Mouse (Mus musculus): ENCODE results near the gene Ankrd60.

Ankrd60 gene

DNA sequence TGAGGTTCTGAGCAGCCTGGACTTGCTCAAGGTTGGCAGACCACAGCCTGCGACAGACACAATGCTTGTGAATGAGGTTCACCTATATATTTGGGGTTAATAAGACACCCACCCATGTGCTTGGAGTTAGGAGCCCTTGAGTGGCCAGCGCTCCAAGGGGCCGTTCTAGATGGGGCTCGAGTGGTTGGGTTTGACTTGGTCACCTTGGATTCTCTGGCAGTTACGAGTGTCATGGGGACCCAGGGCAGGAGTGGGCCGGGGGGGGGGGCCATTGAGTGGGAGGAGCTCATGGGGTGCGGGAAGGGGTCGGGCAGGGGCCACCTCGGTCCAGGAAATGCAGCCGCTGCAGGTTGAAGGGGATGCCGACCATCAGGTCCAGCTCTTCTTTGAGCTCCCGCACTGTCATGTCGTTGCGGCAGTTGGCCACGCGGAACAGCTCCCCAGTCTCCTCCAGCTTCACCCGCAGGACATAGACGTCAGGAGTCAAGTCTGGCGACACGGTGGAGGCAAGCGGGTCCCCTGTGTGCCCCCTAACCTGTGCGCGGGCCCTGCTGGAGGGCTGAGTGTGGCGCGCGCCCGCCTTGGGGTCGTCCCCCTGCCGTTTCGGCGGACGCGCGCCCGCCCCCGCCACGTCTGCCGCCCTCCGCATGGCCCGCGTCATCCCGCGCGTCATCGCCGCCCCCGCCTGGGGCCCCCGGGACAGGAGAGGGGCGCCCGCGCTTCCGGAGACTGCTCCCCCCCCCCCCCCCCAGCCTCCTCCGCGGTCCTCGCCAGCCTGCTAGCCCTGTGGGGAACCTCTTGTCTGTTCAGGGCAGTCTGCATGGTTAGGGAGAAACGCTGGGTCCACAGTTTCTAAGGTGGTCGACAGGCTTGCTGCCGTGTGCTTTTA is at the start of gene Ankrd60:
TSS of gene Ankrd60 (minus strand) at position 697 of the 889 bp plus-strand sequence.
- no peak for DNase-seq

- no peak for DNase-seq
Observed at GRCm38 (mm10) chr2:173625786-173626185, 47.6 kb upstream of the Ankrd60 start.

DNA sequence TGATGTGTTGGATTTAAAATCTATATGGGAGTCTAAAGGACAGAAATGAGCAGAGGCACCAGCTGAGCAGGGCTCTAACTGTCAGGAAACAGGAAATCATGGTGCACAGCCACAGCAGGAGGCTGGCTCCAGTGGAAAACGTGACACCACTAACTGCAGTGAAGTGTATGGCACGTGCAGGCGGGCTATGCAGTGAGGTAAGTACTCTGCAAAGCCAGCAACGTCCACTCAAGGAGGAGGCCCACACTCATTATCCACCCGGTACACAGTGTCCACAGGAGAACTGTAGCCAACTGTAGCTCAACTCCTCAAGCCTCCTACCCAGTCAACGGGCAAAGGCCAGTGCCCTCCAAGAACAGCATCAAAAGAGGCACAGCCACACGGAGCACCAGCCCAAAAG is 46.5 kb upstream of the Ankrd60 start:
- DNase-seq: no peak

GRCm38 (mm10) chr2:173622173-173622601 is 44.0 kb upstream of the Ankrd60 start:
- peak; percentile 7 for DNase-seq

GRCm38 (mm10) chr2:173620645-173621044 is 42.5 kb upstream of the Ankrd60 start:
- DNase-seq: no peak

DNA sequence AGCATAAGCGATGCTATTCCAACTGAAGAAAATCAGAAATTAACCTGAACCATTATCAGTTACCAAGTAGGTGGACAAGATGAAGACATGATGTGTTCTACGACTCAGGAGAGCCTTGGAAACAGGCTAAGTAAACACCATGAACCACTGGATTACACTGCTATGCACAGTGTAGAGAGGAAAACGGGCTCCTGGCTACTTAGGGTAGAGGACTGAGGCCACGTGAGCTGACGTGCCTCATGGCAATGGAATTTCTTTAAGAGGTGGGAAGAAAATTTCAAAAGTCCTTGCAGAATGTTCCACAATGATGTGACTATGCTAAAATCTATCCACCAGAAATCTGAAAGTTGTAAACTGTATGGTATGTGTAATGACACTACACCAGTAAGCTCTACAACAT is 41.0 kb upstream of the Ankrd60 start:
- no peak for DNase-seq

GRCm38 (mm10) chr2:173616156-173616555 is 38.0 kb upstream of the Ankrd60 start:
- DNase-seq: no peak

- no peak for DNase-seq
Observed at GRCm38 (mm10) chr2:173615378-173616081, 37.4 kb upstream of the Ankrd60 start.

GRCm38 (mm10) chr2:173608020-173608958 is 30.1 kb upstream of the Ankrd60 start:
- DNase-seq: no peak

DNA sequence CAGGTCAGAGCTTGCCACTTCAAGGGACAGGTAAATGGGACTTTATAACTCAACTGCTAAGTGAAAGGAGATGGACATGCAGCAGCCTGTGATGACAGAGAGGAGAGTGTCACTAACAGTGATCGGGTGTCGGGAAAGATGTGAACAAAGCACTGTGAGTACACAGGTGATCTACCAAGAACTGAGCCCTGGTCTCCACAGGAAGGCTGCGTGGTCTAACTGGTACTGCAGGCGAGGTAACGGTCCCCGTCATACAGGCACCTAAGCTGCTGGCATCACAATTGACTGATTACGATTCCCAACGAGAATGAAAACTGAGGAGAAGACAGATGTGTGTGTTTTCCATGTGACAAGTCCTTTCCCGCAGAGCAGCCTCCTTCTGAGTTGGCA is 28.2 kb upstream of the Ankrd60 start:
- DNase-seq: no peak

DNA sequence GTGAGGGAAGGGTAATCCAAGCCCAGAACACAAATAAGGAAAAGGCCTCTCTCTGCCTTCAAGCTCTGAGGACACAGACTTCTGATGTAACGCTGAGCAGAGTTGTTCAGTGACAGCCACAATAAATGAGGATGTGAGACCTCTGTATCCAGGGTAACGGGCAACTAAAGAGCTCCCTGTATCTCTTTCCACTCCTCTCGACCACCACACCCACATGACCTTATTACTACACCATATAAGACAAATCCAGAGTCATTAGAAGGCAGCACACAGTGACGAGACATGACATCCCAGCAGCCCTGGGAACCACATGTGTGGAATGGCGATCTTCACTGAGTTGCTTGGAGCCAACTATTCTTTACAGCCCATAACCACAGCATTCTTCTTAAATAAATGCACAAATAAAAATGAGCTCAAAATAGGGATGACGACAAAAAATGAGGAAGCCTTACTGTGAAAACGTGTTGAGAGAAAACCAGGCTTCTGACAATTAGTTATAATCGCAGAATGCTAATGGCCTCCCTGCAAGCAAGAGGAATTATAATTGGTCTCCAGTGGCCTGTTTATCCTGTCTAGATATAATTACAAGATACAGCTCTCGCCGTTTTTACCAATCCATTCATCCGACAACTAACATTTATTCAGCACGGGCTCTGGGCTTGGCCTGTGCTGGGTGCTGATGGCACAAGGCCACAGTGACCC is 27.7 kb upstream of the Ankrd60 start:
- DNase-seq: no peak

DNA sequence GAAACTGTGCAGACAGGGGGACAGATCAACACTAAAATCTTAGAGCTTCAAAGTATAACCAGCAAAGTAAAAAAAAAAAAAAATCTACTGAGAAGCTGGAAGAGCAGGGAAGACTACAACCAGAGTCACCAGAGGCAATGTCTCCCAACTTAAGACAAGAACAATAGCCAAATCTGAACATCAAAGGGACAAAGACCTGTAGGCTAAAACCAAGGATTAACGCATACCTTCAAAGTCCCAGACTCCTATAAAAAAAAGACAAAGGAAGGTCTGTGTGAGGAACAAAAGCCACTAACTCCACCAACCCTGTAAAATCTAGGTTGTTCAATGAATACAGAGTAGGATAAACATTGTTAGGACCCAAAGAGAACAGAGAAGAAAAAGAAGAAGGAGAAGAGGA is 23.7 kb upstream of the Ankrd60 start:
- DNase-seq: no peak

GRCm38 (mm10) chr2:173595374-173595781 is 17.2 kb upstream of the Ankrd60 start:
- no peak for DNase-seq

DNA sequence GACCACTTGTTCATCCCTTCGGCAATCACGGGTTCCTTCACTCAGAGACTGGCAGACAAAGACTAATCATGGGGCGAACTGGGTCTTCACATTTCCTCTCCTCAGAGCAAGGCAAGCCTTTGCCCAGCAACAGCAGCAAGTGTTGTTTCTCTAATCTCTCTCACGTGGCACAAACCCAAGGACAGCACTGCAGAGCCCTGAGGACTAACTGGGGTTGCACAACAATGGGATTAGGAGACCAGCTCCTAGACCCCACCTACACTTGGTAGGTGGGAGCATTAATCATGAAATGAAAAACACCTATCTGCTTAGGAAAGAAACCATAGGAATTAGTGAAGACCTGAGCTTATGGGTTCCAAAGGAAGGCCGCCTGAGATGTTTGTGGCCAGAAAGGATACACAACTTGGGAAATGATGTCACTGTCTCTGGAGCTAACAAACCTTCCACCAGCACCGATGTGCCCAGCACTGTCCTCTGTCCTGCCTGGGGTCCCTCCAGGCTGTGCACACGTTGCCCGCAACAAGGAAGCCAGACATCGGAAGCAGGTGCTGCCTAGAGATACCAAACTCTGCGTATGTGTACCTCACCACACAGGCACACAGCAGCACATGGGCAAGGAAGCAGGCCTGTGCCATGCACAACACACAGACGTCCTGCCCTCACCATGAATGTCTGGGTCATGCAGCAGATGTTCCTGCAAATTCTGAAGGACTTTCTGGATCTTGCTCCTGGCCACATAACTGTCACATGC is 16.3 kb upstream of the Ankrd60 start:
- no peak for DNase-seq

DNA sequence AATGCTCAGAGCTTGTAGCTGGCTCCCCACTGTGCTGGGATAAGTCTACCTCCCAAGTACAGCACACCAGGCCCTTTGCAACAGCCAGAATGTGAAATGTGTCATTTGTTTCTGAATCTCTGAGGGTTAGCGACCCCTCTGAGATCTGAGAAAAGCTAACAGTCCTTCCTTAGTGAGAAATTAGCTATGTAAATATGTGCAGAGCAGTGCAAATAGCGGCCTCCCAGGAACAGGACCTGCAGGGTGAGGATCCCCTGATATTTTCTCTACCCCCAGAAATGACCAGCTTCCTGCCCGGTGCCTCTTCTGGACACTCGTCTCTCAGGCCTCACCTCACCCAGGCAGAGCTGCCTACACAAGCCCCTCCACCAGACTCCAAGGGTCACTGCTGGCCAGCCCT is 15.7 kb upstream of the Ankrd60 start:
- no peak for DNase-seq

DNA sequence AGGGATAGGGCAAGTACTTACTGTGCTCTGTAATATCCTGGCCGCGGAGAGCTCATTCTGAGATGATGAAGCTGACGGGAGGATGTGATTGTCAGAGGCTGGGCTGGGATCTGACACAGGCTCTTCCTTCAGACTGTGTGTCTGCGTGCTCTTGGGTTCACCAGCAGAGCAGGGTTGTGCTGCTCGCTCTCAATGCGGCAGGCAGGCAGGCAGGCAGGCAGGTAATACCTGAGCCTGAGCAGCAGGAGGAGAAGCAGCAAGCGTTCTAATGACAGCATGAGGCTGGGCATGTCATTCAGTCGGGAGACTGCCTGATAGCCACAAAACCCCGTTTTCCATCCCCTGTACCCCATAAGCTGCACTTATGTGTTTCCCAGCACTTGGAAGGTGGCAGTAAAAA is 14.6 kb upstream of the Ankrd60 start:
- DNase-seq: no peak

DNA sequence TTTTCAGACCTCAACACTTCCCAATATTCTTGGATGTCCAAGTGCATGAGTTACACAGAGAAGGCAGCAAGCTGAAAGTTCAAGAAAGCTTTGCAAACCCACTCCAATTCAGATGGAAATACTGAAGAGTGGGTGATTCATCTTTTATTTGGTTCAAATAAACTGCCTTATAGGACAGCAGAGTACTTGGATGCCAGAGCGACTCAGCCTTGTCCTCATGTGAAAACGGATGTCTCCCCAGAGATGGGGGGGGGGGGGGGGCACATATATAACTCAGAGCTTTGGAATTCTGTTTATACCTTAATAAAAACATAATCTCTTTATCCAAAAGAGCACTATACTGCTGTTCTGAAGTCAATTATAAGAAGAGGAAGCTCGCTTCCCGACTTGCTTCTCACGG is 9.2 kb upstream of the Ankrd60 start:
- no peak for DNase-seq

- DNase-seq: peak; percentile 48
Observed at GRCm38 (mm10) chr2:173586118-173586968, 8.2 kb upstream of the Ankrd60 start.

GRCm38 (mm10) chr2:173585387-173586117 is 7.4 kb upstream of the Ankrd60 start:
- DNase-seq: no peak

- DNase-seq: no peak
Observed at GRCm38 (mm10) chr2:173584361-173584760, 6.2 kb upstream of the Ankrd60 start.

All from cerebellum, adult 11 months (tissue).